Mouse (Mus musculus): ENCODE measurements around the gene Spata13. TPM values are rescaled to one million over a fixed set of nuclear protein-coding genes. Genes with fewer than 3 reads are reported as not detected.

Gene Spata13
- polyA plus RNA-seq, 1 experiment from 2014 or later: 16.1 TPM

- Histone ChIP-seq H3K9ac (ENCODE audit: low read length) (no peak overlapping the region), H3K9me3 (ENCODE audit: control insufficient read depth, low read length) (no peaks in the 10 kb centered on the region), H3K27me3 (ENCODE audit: control insufficient read depth, insufficient read depth, low read length) (no peaks in the 10 kb centered on the region), H3K4me2 (ENCODE audit: low read depth, severe bottlenecking) (no peak overlapping the region), H3K36me3 (ENCODE audit: control insufficient read depth, insufficient read depth, low read length) (no peaks in the 10 kb centered on the region), H3K4me3 (ENCODE audit: low read depth, low read length) (no peak overlapping the region), H3K27ac (replicated peaks; ENCODE audit: low read depth, low read length) (no peak overlapping the region), H3K4me1 (ENCODE audit: control insufficient read depth, insufficient read depth, low read length) (no peaks in the 10 kb centered on the region)
- ATAC-seq (ENCODE audit: insufficient number of reproducible peaks, low FRiP score, low TSS enrichment, low read depth) (no peak), DNase-seq (ENCODE audit: low spot score) (no peak)
- 81% methylated on average over 7 of the region's 7 CpGs for WGBS
These were observed 145.4 kb downstream of the Spata13 start for GRCm38 (mm10) chr14:60779198-60779597.

GRCm38 (mm10) chr14:60782121-60782656 is 148.4 kb downstream of the Spata13 start:
- ATAC-seq (ENCODE audit: insufficient number of reproducible peaks, low FRiP score, low TSS enrichment, low read depth) (no peak), DNase-seq (ENCODE audit: low spot score) (no peak)
- no peaks in the 10 kb centered on the region for H3K9me3 ChIP-seq (ENCODE audit: control insufficient read depth, low read length)
- WGBS: 45% methylated on average over 7 of the region's 7 CpGs
- H3K4me1 ChIP-seq (ENCODE audit: control insufficient read depth, insufficient read depth, low read length): no peaks in the 10 kb centered on the region
- H3K36me3 ChIP-seq (ENCODE audit: control insufficient read depth, insufficient read depth, low read length): no peaks in the 10 kb centered on the region
- no peak overlapping the region for H3K4me3 ChIP-seq (ENCODE audit: low read depth, low read length)
- no peaks in the 10 kb centered on the region for H3K27me3 ChIP-seq (ENCODE audit: control insufficient read depth, insufficient read depth, low read length)
- H3K4me2 ChIP-seq (ENCODE audit: low read depth, severe bottlenecking): no peak overlapping the region
- no peak overlapping the region for H3K27ac ChIP-seq (replicated peaks; ENCODE audit: low read depth, low read length)
- H3K9ac ChIP-seq (ENCODE audit: low read length): no peak overlapping the region

- H3K27ac ChIP-seq (replicated peaks; ENCODE audit: low read depth, low read length): no peak overlapping the region
- 34% methylated on average over 8 of the region's 8 CpGs for WGBS
These were observed 149.4 kb downstream of the Spata13 start for GRCm38 (mm10) chr14:60783196-60783595.

GRCm38 (mm10) chr14:60784427-60785315 is 150.9 kb downstream of the Spata13 start, which contains the start of gene Mipep:
Mipep (plus strand) TSS chr14:60784573.
- Histone ChIP-seq H3K4me2 (ENCODE audit: low read depth, severe bottlenecking) (peak within 1 kb of the TSS; percentile 73), H3K4me3 (ENCODE audit: low read depth, low read length) (peak within 1 kb of the TSS; percentile 70), H3K27me3 (ENCODE audit: control insufficient read depth, insufficient read depth, low read length) (no peaks in the 10 kb centered on the region), H3K27ac (replicated peaks; ENCODE audit: low read depth, low read length) (no peak within 1 kb of the TSS), H3K9ac (ENCODE audit: low read length) (peak within 1 kb of the TSS; percentile 68), H3K9me3 (ENCODE audit: control insufficient read depth, low read length) (no peaks in the 10 kb centered on the region), H3K36me3 (ENCODE audit: control insufficient read depth, insufficient read depth, low read length) (no peaks in the 10 kb centered on the region), H3K4me1 (ENCODE audit: control insufficient read depth, insufficient read depth, low read length) (no peaks in the 10 kb centered on the region)
- ATAC-seq (ENCODE audit: insufficient number of reproducible peaks, low FRiP score, low TSS enrichment, low read depth) (peak; percentile 81), DNase-seq (ENCODE audit: low spot score) (peak; percentile 92)
- under 1% methylated on average over 61 of the region's 61 CpGs for WGBS

More at GRCm38 (mm10) chr14:60783196-60783595, 149.4 kb downstream of the Spata13 start:
- ATAC-seq (ENCODE audit: insufficient number of reproducible peaks, low FRiP score, low TSS enrichment, low read depth): no peak
- H3K36me3 ChIP-seq (ENCODE audit: control insufficient read depth, insufficient read depth, low read length): no peaks in the 10 kb centered on the region
- H3K4me1 ChIP-seq (ENCODE audit: control insufficient read depth, insufficient read depth, low read length): no peaks in the 10 kb centered on the region
- no peak overlapping the region for H3K4me3 ChIP-seq (ENCODE audit: low read depth, low read length)
- DNase-seq (ENCODE audit: low spot score): no peak
- H3K9ac ChIP-seq (ENCODE audit: low read length): no peak overlapping the region
- H3K9me3 ChIP-seq (ENCODE audit: control insufficient read depth, low read length): no peaks in the 10 kb centered on the region
- H3K4me2 ChIP-seq (ENCODE audit: low read depth, severe bottlenecking): no peak overlapping the region
- H3K27me3 ChIP-seq (ENCODE audit: control insufficient read depth, insufficient read depth, low read length): no peaks in the 10 kb centered on the region

- 39% methylated on average over 3 of the region's 3 CpGs for WGBS
- Histone ChIP-seq H3K27ac (replicated peaks; ENCODE audit: low read depth, low read length) (no peak overlapping the region), H3K27me3 (ENCODE audit: control insufficient read depth, insufficient read depth, low read length) (no peaks in the 10 kb centered on the region), H3K4me2 (ENCODE audit: low read depth, severe bottlenecking) (no peak overlapping the region), H3K4me1 (ENCODE audit: control insufficient read depth, insufficient read depth, low read length) (no peaks in the 10 kb centered on the region), H3K9me3 (ENCODE audit: control insufficient read depth, low read length) (no peaks in the 10 kb centered on the region), H3K4me3 (ENCODE audit: low read depth, low read length) (no peak overlapping the region), H3K36me3 (ENCODE audit: control insufficient read depth, insufficient read depth, low read length) (peaks cover 2% of the 10 kb centered on the region; the same call in 1 of the 2 replicates), H3K9ac (ENCODE audit: low read length) (no peak overlapping the region)
- peak; percentile 72 for DNase-seq (ENCODE audit: low spot score)
- no peak for ATAC-seq (ENCODE audit: insufficient number of reproducible peaks, low FRiP score, low TSS enrichment, low read depth)
These were observed 156.3 kb downstream of the Spata13 start for GRCm38 (mm10) chr14:60790103-60790502.

GRCm38 (mm10) chr14:60796600-60797322 is 163.0 kb downstream of the Spata13 start:
- Histone ChIP-seq H3K4me1 (ENCODE audit: control insufficient read depth, insufficient read depth, low read length) (no peaks in the 10 kb centered on the region), H3K4me2 (ENCODE audit: low read depth, severe bottlenecking) (no peak overlapping the region), H3K9ac (ENCODE audit: low read length) (no peak overlapping the region), H3K9me3 (ENCODE audit: control insufficient read depth, low read length) (no peaks in the 10 kb centered on the region), H3K27ac (replicated peaks; ENCODE audit: low read depth, low read length) (no peak overlapping the region), H3K36me3 (ENCODE audit: control insufficient read depth, insufficient read depth, low read length) (no peaks in the 10 kb centered on the region; the same call in 1 of the 2 replicates), H3K27me3 (ENCODE audit: control insufficient read depth, insufficient read depth, low read length) (no peaks in the 10 kb centered on the region), H3K4me3 (ENCODE audit: low read depth, low read length) (no peak overlapping the region)
- no peak for ATAC-seq (ENCODE audit: insufficient number of reproducible peaks, low FRiP score, low TSS enrichment, low read depth)
- WGBS: 82% methylated on average over 4 of the region's 4 CpGs
- DNase-seq (ENCODE audit: low spot score): no peak

- 94% methylated on average over 5 of the region's 5 CpGs for WGBS
- no peak overlapping the region for H3K4me3 ChIP-seq (ENCODE audit: low read depth, low read length)
- no peak for ATAC-seq (ENCODE audit: insufficient number of reproducible peaks, low FRiP score, low TSS enrichment, low read depth)
- DNase-seq (ENCODE audit: low spot score): no peak
- no peaks in the 10 kb centered on the region; the same call in 1 of the 2 replicates for H3K36me3 ChIP-seq (ENCODE audit: control insufficient read depth, insufficient read depth, low read length)
- no peak overlapping the region for H3K4me2 ChIP-seq (ENCODE audit: low read depth, severe bottlenecking)
- H3K9ac ChIP-seq (ENCODE audit: low read length): no peak overlapping the region
- no peak overlapping the region for H3K27ac ChIP-seq (replicated peaks; ENCODE audit: low read depth, low read length)
- no peaks in the 10 kb centered on the region for H3K27me3 ChIP-seq (ENCODE audit: control insufficient read depth, insufficient read depth, low read length)
- H3K4me1 ChIP-seq (ENCODE audit: control insufficient read depth, insufficient read depth, low read length): no peaks in the 10 kb centered on the region
- H3K9me3 ChIP-seq (ENCODE audit: control insufficient read depth, low read length): no peaks in the 10 kb centered on the region
These were observed 163.8 kb downstream of the Spata13 start for GRCm38 (mm10) chr14:60797596-60797995.

GRCm38 (mm10) chr14:60798721-60799120 is 164.9 kb downstream of the Spata13 start:
- Histone ChIP-seq H3K4me1 (ENCODE audit: control insufficient read depth, insufficient read depth, low read length) (no peaks in the 10 kb centered on the region), H3K9ac (ENCODE audit: low read length) (no peak overlapping the region), H3K4me2 (ENCODE audit: low read depth, severe bottlenecking) (no peak overlapping the region), H3K36me3 (ENCODE audit: control insufficient read depth, insufficient read depth, low read length) (no peaks in the 10 kb centered on the region; the same call in 1 of the 2 replicates), H3K4me3 (ENCODE audit: low read depth, low read length) (no peak overlapping the region), H3K9me3 (ENCODE audit: control insufficient read depth, low read length) (no peaks in the 10 kb centered on the region), H3K27ac (replicated peaks; ENCODE audit: low read depth, low read length) (no peak overlapping the region), H3K27me3 (ENCODE audit: control insufficient read depth, insufficient read depth, low read length) (no peaks in the 10 kb centered on the region)
- 89% methylated on average over 4 of the region's 4 CpGs for WGBS
- no peak for DNase-seq (ENCODE audit: low spot score)
- no peak for ATAC-seq (ENCODE audit: insufficient number of reproducible peaks, low FRiP score, low TSS enrichment, low read depth)

All from limb, embryonic 11.5 days (tissue).